Mouse (Mus musculus) neural tube, embryonic 11.5 days (tissue): ENCODE measurements around the gene Arid2. TPM values are rescaled to one million over a fixed set of nuclear protein-coding genes. Genes with fewer than 3 reads are reported as not detected.

Experiments
- ATAC-seq: fragments of 200-750 bp; cut with Nextera tagmentation; 2 replicates; pipeline ENCODE4 v1.8.0; 2017; ENCODE audit warnings: moderate number of reproducible peaks, mild to moderate bottlenecking, moderate TSS enrichment, moderate library complexity; ENCODE audit not compliant: insufficient read depth, low FRiP score, low TSS enrichment
- DNase-seq: peaks from one replicate; pipeline ENCODE4 v3.0.0-alpha.2; 2015; ENCODE audit warnings: low spot score
- H3K27ac ChIP-seq: fragments of 300-500 bp; sonication (generic); 2 replicates; pipeline ENCODE4 v1.5.1; 2014; ENCODE audit warnings: low read depth, mild to moderate bottlenecking, low read length
- H3K27me3 ChIP-seq: fragments of 300-500 bp; sonication (generic); 2 replicates; pipeline ENCODE4 v1.6.1; 2014; ENCODE audit warnings: mild to moderate bottlenecking, low read length, mixed read lengths; ENCODE audit not compliant: control insufficient read depth, insufficient read depth
- H3K36me3 ChIP-seq: fragments of 300-500 bp; sonication (generic); 2 replicates; pipeline ENCODE4 v1.6.1; 2014; ENCODE audit warnings: mild to moderate bottlenecking, low read length, moderate library complexity, mixed read lengths; ENCODE audit not compliant: control insufficient read depth, insufficient read depth
- H3K4me1 ChIP-seq: fragments of 300-500 bp; sonication (generic); 2 replicates; pipeline ENCODE4 v1.6.1; 2014; ENCODE audit warnings: low read length, mixed read lengths; ENCODE audit not compliant: control insufficient read depth, insufficient read depth
- H3K4me2 ChIP-seq: fragments of 300-500 bp; sonication (generic); 2 replicates; pipeline ENCODE4 v1.6.1; 2014; ENCODE audit warnings: low read depth, mild to moderate bottlenecking, moderate library complexity
- H3K4me3 ChIP-seq: fragments of 300-500 bp; sonication (generic); 2 replicates; pipeline ENCODE4 v1.5.1; 2014; ENCODE audit warnings: low read depth, low read length
- H3K9ac ChIP-seq: fragments of 300-500 bp; sonication (generic); 2 replicates; pipeline ENCODE4 v1.6.1; 2014; ENCODE audit warnings: mild to moderate bottlenecking, low read length
- H3K9me3 ChIP-seq: fragments of 300-500 bp; sonication (generic); 2 replicates; pipeline ENCODE4 v1.6.1; 2016; ENCODE audit warnings: low read length; ENCODE audit not compliant: control insufficient read depth
- WGBS: fragments of 180-500 bp; shearing (Covaris S2); extraction: QIAGEN DNeasy Blood & Tissue Kit; methylation state at CpG from one replicate; pipeline ENCODE4 v1.1.7; 2014; 5-methylcytosine and 5-hydroxymethylcytosine counted together
- polyA plus RNA-seq: library from polyadenylated mRNA; unstranded; fragments of >200 nt; fragmentation: Nextera tagmentation; extraction: Ambion mirVana; gene quantifications from 2 replicates; pipeline ENCODE4 v1.2.1, GENCODE M21; 2014

The Arid2 gene
- polyA plus RNA-seq, 1 experiment from 2014 or later = 40.1 TPM

DNA sequence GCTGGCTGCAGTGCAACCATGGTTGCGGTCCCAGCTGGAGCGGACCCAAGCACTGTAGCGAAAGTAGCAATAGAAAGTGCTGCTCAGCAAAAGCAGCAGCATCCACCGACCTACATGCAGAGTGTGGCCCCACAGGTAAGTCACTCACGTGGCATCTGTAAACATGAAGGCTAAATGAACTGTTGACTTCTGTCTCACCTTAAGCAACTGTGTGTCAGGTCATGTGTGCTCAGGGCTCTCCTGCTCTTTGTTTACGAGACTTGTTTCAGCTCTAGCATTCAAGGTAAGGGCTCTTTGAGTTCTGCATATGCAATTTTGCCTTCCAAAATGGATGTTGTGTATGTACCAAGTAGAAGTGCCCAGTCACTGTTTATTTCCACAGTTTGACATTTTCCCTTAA is 85.3 kb downstream of the Arid2 start:
- ATAC-seq = no peak

DNA sequence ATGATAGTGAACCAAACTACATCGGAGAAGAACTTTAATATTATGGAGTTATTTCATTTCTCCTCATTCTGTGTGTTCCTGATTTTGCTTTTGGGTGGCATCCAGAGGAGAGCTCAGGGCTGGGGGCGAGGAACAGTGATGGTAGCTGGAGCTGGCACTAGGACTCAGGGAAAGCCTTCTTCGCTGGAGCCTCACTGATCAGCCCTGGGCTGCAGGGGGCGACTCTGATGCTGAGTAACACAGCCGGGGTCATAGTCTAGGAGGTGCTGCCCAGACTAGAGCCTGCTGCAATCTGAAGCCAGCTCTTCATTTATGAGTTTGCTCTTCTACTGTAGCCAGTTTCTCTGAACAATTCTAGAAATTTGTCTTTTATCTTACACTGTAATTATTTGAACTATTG is 85.8 kb downstream of the Arid2 start:
- no peak overlapping the region for H3K27ac ChIP-seq
- WGBS = 89% methylated on average over 5 of the region's 5 CpGs
- H3K4me3 ChIP-seq = no peak overlapping the region
- H3K4me2 ChIP-seq = no peak overlapping the region
- no peaks in the 10 kb centered on the region for H3K4me1 ChIP-seq
- ATAC-seq (no peak), DNase-seq (no peak)
- peaks cover 20% of the 10 kb centered on the region for H3K36me3 ChIP-seq
- H3K27me3 ChIP-seq = no peaks in the 10 kb centered on the region
- H3K9ac ChIP-seq = no peak overlapping the region
- no peaks in the 10 kb centered on the region for H3K9me3 ChIP-seq

More for the DNA sequence above, 85.3 kb downstream of the Arid2 start:
- H3K36me3 ChIP-seq = peaks cover 24% of the 10 kb centered on the region
- H3K9ac ChIP-seq = no peak overlapping the region
- H3K4me3 ChIP-seq = no peak overlapping the region
- DNase-seq = no peak
- no peaks in the 10 kb centered on the region for H3K4me1 ChIP-seq
- H3K27ac ChIP-seq = no peak overlapping the region
- no peak overlapping the region for H3K4me2 ChIP-seq
- no peaks in the 10 kb centered on the region for H3K9me3 ChIP-seq
- 91% methylated on average over 6 of the region's 6 CpGs for WGBS
- H3K27me3 ChIP-seq = no peaks in the 10 kb centered on the region

DNA sequence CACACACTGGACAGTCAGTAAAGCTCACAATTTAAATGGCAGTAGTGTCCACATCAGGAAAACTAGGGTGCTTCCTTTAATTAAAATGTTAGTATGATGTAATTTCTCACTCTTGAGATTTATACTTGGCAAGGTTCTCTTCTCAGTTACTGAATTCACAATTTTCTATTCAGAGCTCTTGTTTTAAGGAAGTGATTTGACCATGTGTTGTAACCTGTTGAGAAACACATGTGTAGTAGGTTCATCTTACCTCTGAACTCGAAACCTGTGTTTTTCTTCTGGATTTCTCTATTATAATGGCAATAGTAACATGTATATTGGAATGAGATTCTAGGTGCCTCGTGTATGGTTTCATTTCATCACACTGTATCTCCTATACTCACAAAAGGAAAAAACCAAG is 88.9 kb downstream of the Arid2 start:
- Histone ChIP-seq H3K9me3 (no peaks in the 10 kb centered on the region), H3K4me1 (no peaks in the 10 kb centered on the region), H3K4me3 (no peak overlapping the region), H3K36me3 (peaks cover 6% of the 10 kb centered on the region; the same call in 1 of the 2 replicates), H3K27me3 (no peaks in the 10 kb centered on the region), H3K27ac (no peak overlapping the region), H3K4me2 (no peak overlapping the region), H3K9ac (no peak overlapping the region)
- DNase-seq = no peak
- ATAC-seq = no peak
- 92% methylated on average over 2 of the region's 2 CpGs for WGBS

DNA sequence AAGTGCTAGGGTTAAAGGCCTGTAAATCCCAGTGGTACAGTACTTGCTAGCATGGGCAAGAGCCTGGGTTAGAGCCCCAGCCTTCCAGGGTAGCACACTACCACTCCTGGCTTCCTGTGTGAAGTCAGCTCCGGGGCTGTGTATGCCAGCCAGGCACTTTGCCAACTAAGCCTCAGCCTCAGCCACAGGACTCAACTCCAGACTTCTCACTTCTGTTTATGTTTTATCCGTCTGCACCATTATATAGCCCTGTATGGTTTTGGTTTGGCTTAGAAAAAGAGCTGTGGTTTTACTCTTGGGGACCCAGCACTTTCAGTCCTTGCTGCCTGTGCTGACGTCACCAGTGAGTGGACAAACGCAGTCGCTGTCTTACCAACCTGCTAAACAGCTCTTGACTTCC is 89.9 kb downstream of the Arid2 start:
- no peaks in the 10 kb centered on the region for H3K9me3 ChIP-seq
- DNase-seq = no peak
- no peak overlapping the region for H3K4me2 ChIP-seq
- no peak overlapping the region for H3K4me3 ChIP-seq
- ATAC-seq = no peak
- H3K4me1 ChIP-seq = no peaks in the 10 kb centered on the region
- peaks cover 2% of the 10 kb centered on the region; the same call in 1 of the 2 replicates for H3K36me3 ChIP-seq
- no peak overlapping the region for H3K27ac ChIP-seq
- WGBS = 93% methylated on average over 5 of the region's 5 CpGs
- H3K27me3 ChIP-seq = no peaks in the 10 kb centered on the region
- H3K9ac ChIP-seq = no peak overlapping the region

DNA sequence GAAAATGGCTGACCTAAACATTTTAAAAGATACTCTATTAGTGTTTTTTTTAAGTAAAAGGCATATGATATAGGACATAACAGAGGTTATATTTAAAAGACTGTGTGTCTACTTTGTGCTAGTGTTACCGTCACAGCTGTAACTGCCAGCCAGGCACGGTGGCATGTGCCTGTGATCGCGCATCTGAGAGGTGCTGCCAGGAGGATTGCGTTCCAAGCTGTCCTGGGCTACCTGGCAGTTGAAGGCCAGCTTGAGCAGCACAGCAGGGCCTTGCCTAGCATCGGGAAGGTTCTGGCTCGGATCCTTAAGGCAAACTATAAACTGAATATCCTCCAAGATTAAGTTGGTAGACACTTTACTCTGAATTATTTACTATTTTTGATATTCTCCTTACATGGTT is 90.4 kb downstream of the Arid2 start:
- H3K27me3 ChIP-seq = no peaks in the 10 kb centered on the region
- no peak overlapping the region for H3K4me3 ChIP-seq
- 97% methylated on average over 7 of the region's 7 CpGs for WGBS
- no peaks in the 10 kb centered on the region for H3K9me3 ChIP-seq
- no peak overlapping the region for H3K9ac ChIP-seq
- H3K4me1 ChIP-seq = no peaks in the 10 kb centered on the region
- DNase-seq (no peak), ATAC-seq (no peak)
- no peak overlapping the region for H3K27ac ChIP-seq
- no peaks in the 10 kb centered on the region for H3K36me3 ChIP-seq
- no peak overlapping the region for H3K4me2 ChIP-seq

DNA sequence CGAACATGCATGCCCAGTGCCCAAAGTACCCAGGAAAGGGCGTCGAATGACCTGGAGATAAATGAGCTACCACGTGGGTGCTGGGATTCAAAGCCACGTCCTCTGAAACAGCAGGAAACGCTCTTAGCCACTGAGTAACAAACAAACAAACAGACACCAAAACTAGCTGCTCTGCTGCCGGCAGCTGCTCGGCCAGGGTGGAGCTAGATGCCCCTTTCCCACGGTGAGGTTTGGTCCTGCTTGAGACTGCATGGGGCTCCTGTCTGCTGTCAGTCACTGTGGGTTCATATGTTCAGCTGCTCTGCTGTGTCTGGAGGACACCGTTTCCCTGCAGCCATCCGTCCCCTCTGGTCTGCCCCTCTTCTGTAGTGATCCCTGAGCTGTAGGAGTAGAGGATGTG is 94.9 kb downstream of the Arid2 start:
- ATAC-seq = no peak
- Histone ChIP-seq H3K27ac (no peak overlapping the region), H3K9me3 (no peaks in the 10 kb centered on the region), H3K36me3 (no peaks in the 10 kb centered on the region), H3K4me3 (no peak overlapping the region), H3K27me3 (no peaks in the 10 kb centered on the region), H3K4me1 (no peaks in the 10 kb centered on the region), H3K4me2 (no peak overlapping the region), H3K9ac (no peak overlapping the region)
- 90% methylated on average over 11 of the region's 11 CpGs for WGBS
- DNase-seq = no peak

DNA sequence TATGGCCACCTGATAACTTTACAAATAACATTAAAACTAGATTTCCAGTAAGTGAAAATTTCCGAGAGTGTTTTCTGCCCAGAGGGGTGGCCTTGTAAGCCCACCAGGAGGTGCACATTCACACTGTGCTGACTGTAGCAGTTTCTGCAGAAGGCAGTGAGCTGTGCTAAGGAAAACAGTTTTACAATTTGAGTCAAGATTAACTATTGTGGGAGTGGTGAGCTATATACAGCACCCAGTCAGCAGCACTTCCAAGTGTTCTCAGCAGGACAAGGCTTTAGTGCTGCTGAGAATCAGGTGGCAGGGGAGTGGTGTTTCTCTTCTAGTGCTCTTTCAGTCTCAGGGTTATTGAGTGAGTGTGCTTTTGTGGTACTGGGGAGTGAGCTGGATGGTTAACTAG is 101.2 kb downstream of the Arid2 start:
- Histone ChIP-seq H3K9me3 (no peaks in the 10 kb centered on the region), H3K9ac (no peak overlapping the region), H3K27me3 (no peaks in the 10 kb centered on the region), H3K27ac (no peak overlapping the region), H3K4me3 (no peak overlapping the region), H3K4me1 (no peaks in the 10 kb centered on the region), H3K36me3 (peaks cover 3% of the 10 kb centered on the region), H3K4me2 (no peak overlapping the region)
- no peak for DNase-seq
- WGBS = 74% methylated on average over 1 of the region's 1 CpGs
- ATAC-seq = no peak

DNA sequence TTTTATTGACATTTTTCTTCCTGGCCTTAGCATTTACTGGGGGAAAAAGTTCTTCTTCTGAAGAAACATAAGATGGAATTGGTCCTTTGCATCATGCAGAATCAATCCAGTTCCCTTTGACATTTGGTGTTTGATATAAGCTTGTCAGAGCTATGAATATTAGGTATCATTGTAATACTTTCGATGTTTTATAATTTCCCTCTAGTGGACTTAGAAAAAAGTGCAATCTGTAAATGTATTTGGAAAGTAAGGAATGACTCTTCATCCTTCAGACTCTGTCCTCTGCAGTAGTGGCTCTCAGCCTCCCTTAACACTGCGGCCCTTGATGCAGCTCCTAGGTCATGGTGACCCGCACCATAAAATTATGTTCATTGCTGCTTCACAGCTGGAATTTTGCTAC is 105.6 kb downstream of the Arid2 start:
- Histone ChIP-seq H3K4me3 (no peak overlapping the region), H3K27ac (no peak overlapping the region), H3K9ac (no peak overlapping the region), H3K36me3 (peaks cover 13% of the 10 kb centered on the region), H3K4me1 (no peaks in the 10 kb centered on the region), H3K27me3 (no peaks in the 10 kb centered on the region), H3K4me2 (no peak overlapping the region), H3K9me3 (no peaks in the 10 kb centered on the region)
- DNase-seq (no peak), ATAC-seq (no peak)
- 95% methylated on average over 3 of the region's 3 CpGs for WGBS

DNA sequence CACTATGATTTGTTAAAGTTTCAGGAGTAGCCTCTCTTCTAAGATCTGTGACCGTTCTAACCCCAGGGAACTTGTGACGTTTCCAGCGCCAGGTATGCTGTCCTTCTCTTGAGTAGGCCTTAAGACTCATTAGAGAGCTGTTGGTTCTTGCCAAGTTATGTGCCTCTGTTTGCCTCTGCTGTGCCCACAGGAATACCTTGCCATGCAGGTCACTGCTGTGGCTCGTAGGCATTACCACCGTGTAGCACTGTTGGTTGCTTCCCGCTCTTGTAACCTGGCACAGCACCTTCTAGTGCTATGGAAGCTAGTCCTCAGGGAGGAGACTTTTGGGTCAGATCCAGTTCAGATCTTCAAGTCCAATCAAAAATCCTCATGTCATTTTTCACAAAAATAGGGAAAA is 107.8 kb downstream of the Arid2 start:
- Histone ChIP-seq H3K27me3 (no peaks in the 10 kb centered on the region), H3K4me3 (no peak overlapping the region), H3K4me2 (no peak overlapping the region), H3K9ac (no peak overlapping the region), H3K36me3 (peaks cover 13% of the 10 kb centered on the region), H3K9me3 (no peaks in the 10 kb centered on the region), H3K4me1 (no peaks in the 10 kb centered on the region), H3K27ac (no peak overlapping the region)
- ATAC-seq = no peak
- no peak for DNase-seq
- 92% methylated on average over 6 of the region's 6 CpGs for WGBS
